Mouse (Mus musculus) heart, postnatal 14 days (tissue): Measurements from ENCODE around the gene Palld. TPM values are rescaled to one million over a fixed set of nuclear protein-coding genes. Genes with fewer than 3 reads are reported as not detected.

Experiments
- DNase-seq, 2 experiments: peaks; one replicate each; pipeline ENCODE4 v3.0.0; 2021 to 2022
- intact Hi-C: fragments of 180-260 bp; cut with DNase I; formaldehyde crosslinking; loops from one replicate; pipeline ENCODE4 v1.15.1; 2025
- total RNA-seq, 2 experiments: library from RNA; stranded (reverse); gene quantifications; 2 replicates each; pipeline ENCODE4 v1.2.3; 2021

Palld gene
- total RNA-seq, 2 experiments from 2014 or later: 263 to 269 TPM

- DNase-seq: no peak
- intact Hi-C loops: no loop called here
These were observed 329.1 kb downstream of the Palld start for GRCm38 (mm10) chr8:61573179-61573937.

- DNase-seq: no peak
- intact Hi-C loops: no loop called here
These were observed 329.8 kb downstream of the Palld start for GRCm38 (mm10) chr8:61572697-61573096.

GRCm38 (mm10) chr8:61570637-61571036, 331.9 kb downstream of the Palld start:
- intact Hi-C loops: no loop called here
- no peak for DNase-seq

GRCm38 (mm10) chr8:61569721-61570120, 332.8 kb downstream of the Palld start:
- no peak for DNase-seq
- intact Hi-C loops: no loop called here

- intact Hi-C loops: no loop called here
- no peak for DNase-seq
These were observed 333.3 kb downstream of the Palld start for GRCm38 (mm10) chr8:61569211-61569610.

GRCm38 (mm10) chr8:61563378-61563777, 339.1 kb downstream of the Palld start:
- DNase-seq: no peak
- intact Hi-C loops: no loop called here

GRCm38 (mm10) chr8:61562626-61563025, 339.9 kb downstream of the Palld start:
- no peak for DNase-seq
- intact Hi-C loops: no loop called here

GRCm38 (mm10) chr8:61561220-61561619, 341.3 kb downstream of the Palld start:
- no peak for DNase-seq
- intact Hi-C loops: no loop called here

GRCm38 (mm10) chr8:61559979-61560378, 342.5 kb downstream of the Palld start:
- DNase-seq: no peak
- intact Hi-C loops: no loop called here

- DNase-seq: no peak
- intact Hi-C loops: no loop called here
These were observed 343.0 kb downstream of the Palld start for GRCm38 (mm10) chr8:61559450-61559849.

- intact Hi-C loops: no loop called here
- peak in 1 of 2 experiments; percentile 30 for DNase-seq
These were observed 344.2 kb downstream of the Palld start for GRCm38 (mm10) chr8:61558051-61558846.

- intact Hi-C loops: no loop called here
- no peak for DNase-seq
These were observed 345.5 kb downstream of the Palld start for GRCm38 (mm10) chr8:61557036-61557435.

GRCm38 (mm10) chr8:61556219-61556618, 346.3 kb downstream of the Palld start:
- intact Hi-C loops: no loop called here
- DNase-seq: no peak

GRCm38 (mm10) chr8:61555343-61555742, 347.1 kb downstream of the Palld start:
- intact Hi-C loops: no loop called here
- no peak for DNase-seq

GRCm38 (mm10) chr8:61552755-61553402, 349.6 kb downstream of the Palld start:
- DNase-seq: no peak
- intact Hi-C loops: no loop called here

GRCm38 (mm10) chr8:61552221-61552620, 350.3 kb downstream of the Palld start:
- intact Hi-C loops: no loop called here
- no peak for DNase-seq

GRCm38 (mm10) chr8:61550006-61550748, 352.3 kb downstream of the Palld start:
- no peak for DNase-seq
- intact Hi-C loops: no loop called here

- DNase-seq: no peak
- intact Hi-C loops: no loop called here
These were observed 352.9 kb downstream of the Palld start for GRCm38 (mm10) chr8:61549585-61549984.

- intact Hi-C loops: loop anchor here (1.0 to 10.0 kb wide), 3 partner anchors 147 to 495 kb away; no protein-coding TSS in a partner anchor
- peak; percentile 86 to 91 for DNase-seq
These were observed 362.5 kb downstream of the Palld start for GRCm38 (mm10) chr8:61539828-61540500.

- intact Hi-C loops: loop anchor here (10.0 kb wide), 1 partner anchor 497 kb away; no protein-coding TSS in a partner anchor
- peak; percentile 43 to 63 for DNase-seq
These were observed 365.0 kb downstream of the Palld start for GRCm38 (mm10) chr8:61537471-61537870.
